Mouse (Mus musculus) G1E (cell line): ENCODE results near the gene Gm10663.

Experiments used
- CTCF ChIP-seq: IDR thresholded peaks from 2 replicates; pipeline ENCODE4 v1.5.1; 2012; ENCODE audit warnings: low read depth, low read length, inconsistent platforms, mixed read lengths
- GATA2 ChIP-seq: IDR thresholded peaks from 2 replicates; pipeline ENCODE4 v1.6.1; 2012; ENCODE audit warnings: low read depth, low read length, inconsistent platforms, borderline replicate concordance
- POLR2AphosphoS5 ChIP-seq: IDR thresholded peaks from 2 replicates; pipeline ENCODE4 v1.6.1; 2012; ENCODE audit warnings: low read depth, low read length, inconsistent platforms; ENCODE audit not compliant: insufficient replicate concordance
- TAL1 ChIP-seq: conservative IDR thresholded peaks from 2 replicates; pipeline ENCODE4 v1.6.1; 2012; ENCODE audit warnings: low read depth, low read length, inconsistent platforms, mixed read lengths

DNA sequence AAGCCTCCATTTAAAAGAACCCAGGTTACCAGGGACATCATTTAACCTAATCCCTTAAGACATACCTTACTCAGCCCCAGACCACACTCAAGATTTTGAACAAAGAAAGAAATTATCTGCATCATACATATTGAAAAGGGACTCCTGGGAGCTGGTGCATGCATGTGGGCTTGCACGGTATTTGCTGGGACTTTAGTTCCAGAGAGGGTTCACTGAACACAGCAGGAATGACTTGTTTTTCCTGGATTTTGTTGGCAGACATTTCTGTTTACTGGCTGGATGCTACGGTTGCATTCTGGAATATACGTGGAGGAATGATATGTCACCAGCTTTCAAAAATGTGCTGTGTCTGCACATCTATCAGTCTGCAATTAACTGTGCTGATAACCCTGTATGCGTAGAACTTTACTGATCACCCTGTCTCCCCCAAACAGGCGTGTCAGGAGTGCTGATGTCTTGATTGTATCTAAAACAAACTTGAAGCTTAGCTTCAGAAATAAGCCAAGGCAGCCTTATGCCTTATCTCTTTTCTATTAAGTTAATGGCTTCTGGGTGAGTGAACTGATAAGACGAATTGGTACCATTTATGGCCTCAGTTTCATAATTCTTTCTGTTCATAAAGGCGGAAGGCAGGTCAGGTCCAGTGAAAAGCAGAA, 23.1 kb downstream of the Gm10663 start:
- TF ChIP-seq CTCF (no peak), TAL1 (no peak; the same call in 1 of the 2 replicates), POLR2AphosphoS5 (no peak), GATA2 (no peak)
